Mouse (Mus musculus): Measurements from ENCODE around the gene Ddt.

Ddt gene

DNA sequence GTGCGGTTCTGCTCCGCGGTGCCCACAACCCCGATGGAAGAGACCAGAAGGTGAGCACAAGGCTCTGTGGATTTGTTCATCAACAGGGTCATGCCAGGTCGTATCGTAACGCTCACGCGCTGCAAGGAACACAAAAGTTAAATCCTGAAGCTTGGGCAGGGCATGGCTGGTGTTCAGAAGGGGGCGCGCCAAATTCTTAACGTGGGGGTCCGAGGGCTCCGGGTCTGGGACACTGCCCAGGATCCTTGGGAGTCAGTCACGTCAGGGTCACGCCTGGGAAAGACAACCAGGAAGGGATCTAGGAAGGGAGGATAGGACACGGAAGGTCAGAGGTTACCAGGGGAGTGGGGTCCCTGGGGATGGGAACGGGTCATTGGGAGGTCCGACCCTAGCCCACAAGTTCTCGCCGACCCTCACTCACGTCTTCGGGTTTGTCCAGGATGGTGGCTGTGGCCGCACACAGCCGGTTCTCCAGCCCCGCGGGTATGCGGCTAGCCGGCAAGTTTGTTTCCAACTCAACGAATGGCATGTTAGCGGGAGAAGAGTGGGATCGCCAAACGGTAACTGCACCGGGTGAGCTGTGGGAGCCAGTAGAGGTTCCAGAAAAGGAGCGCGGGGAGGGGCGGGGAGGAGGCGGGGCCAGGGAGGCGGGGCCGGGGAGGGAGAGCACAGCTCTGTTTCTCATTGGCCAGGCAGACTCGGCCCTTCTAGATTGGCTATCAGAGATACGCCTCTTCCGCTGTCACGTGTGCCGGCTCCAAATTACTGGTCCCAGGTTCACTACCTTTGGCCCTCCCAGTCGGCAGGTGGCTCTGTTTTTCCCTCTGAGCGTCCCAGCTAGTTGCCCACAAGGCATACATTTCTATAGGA lies at the start of gene Ddt:
Ddt (minus strand) TSS at position 620 of the 870 bp plus-strand sequence.
- DNase-seq (ENCODE audit: low spot score), result peak; percentile 89

GRCm38 (mm10) chr10:75822443-75822842 lies 49.2 kb upstream of the Ddt start, which contains the start of gene Gstt4:
TSS of gene Gstt4 (minus strand) at chr10:75822543.
- no peak for DNase-seq (ENCODE audit: low spot score)

DNA sequence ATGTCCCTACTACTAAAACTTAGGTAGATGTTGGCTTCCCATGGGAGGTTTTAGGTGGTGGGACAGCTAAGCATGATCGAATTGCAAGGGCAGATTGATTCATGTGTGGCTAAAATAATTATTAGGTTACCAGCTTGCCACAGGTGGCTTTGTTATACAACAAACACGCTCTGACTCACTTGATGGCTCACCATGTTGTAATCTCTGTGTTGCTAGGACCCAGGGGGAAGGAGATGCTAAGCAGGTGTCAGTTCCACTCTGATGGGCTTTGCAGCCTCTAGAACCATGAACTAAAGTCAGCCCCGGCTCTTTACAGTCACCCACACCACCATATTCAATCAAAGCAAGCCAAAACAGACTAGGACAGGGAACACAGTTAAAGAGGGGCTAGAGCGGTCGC lies 46.7 kb upstream of the Ddt start:
- DNase-seq (ENCODE audit: low spot score), result no peak

DNA sequence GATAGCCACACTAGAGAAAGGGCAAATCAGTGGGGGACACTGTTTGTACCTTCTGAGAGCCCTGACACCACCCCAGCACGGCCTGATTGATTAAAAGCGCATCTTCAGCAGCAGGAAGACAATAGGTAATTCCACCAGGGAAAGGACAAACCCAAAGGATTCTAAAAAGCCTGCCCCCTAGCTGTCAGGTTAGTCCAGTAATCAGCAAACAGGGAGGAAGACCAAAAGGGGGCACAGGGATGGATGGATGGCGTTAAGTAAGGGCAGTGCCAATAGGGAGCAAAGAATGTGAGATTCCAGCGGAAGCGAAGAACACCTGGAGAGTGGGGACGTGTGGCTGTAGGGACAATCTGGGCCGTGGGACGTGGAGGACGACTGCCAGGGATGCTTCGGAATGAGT lies 45.4 kb upstream of the Ddt start:
- DNase-seq (ENCODE audit: low spot score), result no peak

DNA sequence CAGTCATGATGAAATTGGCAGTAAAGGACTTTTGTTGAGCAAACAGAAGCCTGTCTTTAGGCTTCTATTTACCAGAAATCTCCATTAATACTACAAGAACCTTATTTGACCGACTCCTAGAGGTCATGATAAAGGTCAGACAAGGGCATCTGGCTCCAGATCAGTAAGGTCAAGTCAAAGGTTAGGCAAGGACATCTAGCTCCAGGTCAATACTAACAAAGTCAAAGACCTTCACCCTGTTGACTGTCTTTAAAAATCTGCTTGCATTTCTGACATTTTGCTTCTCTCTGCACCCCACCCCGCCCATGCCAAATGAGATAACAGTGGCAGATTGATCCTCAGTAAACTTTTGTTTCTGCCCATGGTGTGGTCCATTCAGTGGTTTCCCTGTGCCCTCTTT lies 31.0 kb upstream of the Ddt start:
- DNase-seq (ENCODE audit: low spot score), result no peak

DNA sequence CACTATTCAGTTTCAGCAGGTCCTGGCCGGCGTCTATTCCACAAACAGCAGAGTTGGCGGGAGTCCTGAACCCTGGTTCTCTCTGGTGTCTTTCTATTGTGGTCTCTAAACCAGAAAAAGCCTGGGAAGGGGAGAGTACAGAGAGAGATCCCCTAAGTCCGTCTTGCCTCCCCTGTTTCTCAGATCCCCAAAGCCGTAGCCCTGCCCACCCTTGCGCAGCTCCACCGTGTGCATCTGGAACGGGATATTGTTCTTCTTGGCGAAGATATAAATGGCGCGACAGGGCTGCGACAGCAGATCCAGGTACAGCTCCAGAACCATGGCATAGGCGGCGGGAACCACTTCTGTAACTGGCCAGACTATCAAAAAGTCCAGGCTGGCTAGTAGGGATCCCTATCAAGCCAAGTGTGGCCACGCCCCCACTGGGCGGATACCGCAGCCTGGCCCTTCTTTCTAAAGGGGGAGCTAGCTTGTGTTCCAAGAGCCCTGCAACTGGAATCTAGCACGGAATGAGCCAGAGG lies 25.0 kb upstream of the Ddt start, which contains the start of gene Gstt1:
Gstt1 (minus strand) TSS at position 409 of the 521 bp plus-strand sequence.
- DNase-seq (ENCODE audit: low spot score), result no peak

GRCm38 (mm10) chr10:75797619-75798175 lies 24.5 kb upstream of the Ddt start:
- DNase-seq (ENCODE audit: low spot score), result peak; percentile 66

- no peak for DNase-seq (ENCODE audit: low spot score)
These were observed 23.7 kb upstream of the Ddt start for GRCm38 (mm10) chr10:75796731-75797516.

GRCm38 (mm10) chr10:75794880-75795279 lies 21.7 kb upstream of the Ddt start:
- DNase-seq (ENCODE audit: low spot score), result peak; percentile 70

- DNase-seq (ENCODE audit: low spot score), result peak; percentile 50
These were observed 17.6 kb upstream of the Ddt start for GRCm38 (mm10) chr10:75790773-75791172.

- DNase-seq (ENCODE audit: low spot score), result no peak
These were observed 16.6 kb upstream of the Ddt start for GRCm38 (mm10) chr10:75789841-75790240.

GRCm38 (mm10) chr10:75789081-75789735 lies 16.0 kb upstream of the Ddt start:
- DNase-seq (ENCODE audit: low spot score), result no peak

GRCm38 (mm10) chr10:75788277-75788676 lies 15.1 kb upstream of the Ddt start:
- DNase-seq (ENCODE audit: low spot score), result no peak

DNA sequence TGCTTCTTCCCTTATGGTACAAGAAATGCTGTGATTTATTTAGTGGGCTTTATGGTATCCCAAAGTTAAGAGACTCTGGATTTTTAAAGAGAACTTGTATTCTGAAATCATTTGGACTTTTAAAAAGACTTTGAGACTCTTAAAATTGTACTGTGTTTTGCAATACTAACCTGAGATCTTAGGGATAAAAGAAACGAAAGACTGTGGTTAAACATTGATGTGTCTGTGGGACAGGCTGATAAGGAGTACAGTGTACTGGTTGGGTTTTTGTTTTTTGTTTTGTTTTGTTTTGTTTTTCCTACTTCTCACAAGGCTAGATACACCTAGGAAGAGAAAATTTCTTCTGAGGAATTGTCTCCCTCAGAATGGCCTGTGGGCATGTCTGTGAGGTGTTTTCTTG lies 12.2 kb upstream of the Ddt start:
- DNase-seq (ENCODE audit: low spot score), result no peak

DNA sequence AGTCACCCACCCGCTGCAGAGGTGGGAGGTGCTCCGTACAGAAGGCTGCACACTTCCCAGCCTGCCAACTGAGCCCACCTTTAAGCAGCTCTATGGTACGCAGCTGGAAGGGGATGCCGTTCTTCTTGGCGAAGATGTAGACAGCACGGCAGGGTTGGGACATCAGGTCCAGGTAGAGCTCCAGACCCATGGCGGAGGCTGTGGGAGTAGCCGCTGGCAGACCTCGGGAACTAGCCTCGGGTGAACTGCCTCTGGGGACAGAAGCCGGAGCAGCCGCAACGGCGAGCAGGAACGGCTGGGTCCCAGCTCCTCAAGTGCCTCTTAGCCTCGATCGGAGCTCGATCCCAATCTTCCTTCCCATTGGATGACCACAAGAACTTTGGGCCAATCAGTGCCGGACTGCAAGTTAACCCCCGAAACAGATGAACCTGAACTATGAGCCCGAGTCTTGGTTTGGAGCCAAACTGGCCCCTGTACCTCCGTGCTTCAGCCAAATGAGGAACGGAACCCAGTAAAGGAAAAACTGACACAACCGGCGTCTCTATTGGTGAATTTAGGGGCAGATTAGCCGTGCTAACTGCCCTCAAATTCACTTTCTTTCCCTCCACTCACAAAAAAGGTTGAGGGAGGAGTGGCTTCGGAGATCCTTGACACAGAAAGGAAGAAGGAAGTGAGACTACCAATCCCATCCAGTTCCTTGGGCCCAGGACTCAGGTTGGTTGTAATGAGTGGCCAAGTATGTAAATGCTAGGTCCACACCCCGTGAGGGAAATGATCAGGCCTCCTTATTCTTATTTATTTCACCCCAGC lies 7.8 kb upstream of the Ddt start, which contains the start of the genes Gm20441 and Gstt3:
Gm20441 (minus strand) TSS at position 186 of the 810 bp plus-strand sequence.
Gstt3 (minus strand) TSS at position 646 of the 810 bp plus-strand sequence.
- peak; percentile 87 for DNase-seq (ENCODE audit: low spot score)

DNA sequence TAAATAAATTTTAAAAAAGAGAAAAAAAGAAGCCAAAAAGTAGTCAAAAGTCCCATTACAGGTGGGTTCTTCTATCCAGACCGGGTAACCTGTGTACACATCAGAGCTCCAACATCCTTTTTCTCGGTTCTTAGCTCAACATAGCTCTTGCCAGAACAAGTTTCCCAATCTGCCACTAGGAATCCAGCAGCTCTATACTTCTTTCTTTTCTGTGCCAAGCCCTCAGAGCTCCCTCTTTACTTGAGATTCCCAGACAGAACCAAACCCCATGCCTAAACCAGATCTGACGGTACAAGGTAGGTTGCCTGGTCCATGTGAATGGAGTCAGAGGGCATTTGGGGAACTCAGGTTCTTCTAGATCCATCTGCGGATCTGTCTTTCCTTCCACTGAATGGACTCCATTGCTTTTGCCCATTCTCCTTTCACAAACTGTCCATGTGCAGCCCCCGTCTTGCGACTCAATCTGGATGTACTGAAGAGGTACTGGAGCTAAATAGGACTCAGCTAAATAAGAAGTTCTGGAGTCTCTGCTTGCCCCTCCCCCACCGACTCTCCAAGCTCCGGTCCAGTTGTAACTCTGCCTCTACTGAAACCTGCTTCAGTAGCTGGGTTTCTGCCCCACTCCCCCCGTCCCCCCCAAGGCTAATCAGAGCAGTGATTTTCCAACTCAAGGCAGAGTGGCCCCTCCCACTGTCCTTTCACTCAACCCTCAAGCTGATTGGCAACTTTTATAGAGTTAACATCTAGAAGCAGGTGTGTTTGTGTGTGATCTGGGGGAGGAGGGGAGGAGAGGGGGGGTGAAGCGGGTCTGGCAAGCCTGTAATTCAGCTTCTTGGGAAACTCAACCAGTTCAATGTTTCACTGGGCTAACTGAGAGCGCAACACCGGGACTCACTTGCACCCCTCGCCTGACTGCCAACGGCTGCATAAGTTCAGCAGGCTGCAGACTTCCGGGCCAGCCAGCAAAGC lies 6.3 kb upstream of the Ddt start:
- DNase-seq (ENCODE audit: low spot score), result peak; percentile 32

- DNase-seq (ENCODE audit: low spot score), result no peak
These were observed 4.7 kb upstream of the Ddt start for GRCm38 (mm10) chr10:75777885-75778284.

DNA sequence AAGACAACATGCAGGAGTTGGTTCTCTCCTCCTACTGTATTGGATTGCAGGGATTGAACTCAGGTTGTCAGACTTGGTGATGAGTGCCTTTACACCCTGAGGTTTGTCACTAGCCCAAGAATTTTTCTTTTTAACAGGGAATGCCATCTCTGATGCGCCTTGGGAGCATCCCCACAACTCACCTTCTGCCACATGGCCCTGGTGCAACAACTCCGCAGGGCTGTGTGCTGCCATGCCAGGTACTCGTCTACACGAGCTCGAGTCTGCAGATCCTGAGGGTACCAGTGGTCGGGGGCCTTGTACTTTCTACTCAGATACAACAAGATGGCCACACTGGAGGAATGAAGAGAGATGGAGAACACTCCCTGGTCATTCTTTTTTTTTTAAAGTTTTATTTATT lies 3.3 kb upstream of the Ddt start:
- no peak for DNase-seq (ENCODE audit: low spot score)

DNA sequence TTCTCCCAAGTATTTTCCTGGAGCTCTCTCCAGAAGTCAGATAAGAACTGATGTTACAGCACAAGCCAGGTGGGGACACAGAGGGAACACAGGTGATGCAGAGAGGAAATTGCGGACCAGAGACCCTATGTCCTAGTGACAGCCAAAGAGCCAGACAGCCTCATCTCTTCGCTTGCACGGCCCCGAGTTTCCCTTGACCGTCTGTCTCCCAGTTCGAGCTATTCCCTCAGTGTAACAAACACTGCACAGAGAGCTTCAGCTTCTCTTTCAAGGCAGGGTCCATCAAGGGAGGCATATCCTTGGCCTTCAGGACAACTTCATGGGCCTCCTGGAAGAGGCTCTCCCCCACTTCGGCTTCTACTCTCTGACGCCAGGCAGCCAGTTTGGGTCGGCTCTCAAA lies 1.4 kb upstream of the Ddt start:
- no peak for DNase-seq (ENCODE audit: low spot score)

DNA sequence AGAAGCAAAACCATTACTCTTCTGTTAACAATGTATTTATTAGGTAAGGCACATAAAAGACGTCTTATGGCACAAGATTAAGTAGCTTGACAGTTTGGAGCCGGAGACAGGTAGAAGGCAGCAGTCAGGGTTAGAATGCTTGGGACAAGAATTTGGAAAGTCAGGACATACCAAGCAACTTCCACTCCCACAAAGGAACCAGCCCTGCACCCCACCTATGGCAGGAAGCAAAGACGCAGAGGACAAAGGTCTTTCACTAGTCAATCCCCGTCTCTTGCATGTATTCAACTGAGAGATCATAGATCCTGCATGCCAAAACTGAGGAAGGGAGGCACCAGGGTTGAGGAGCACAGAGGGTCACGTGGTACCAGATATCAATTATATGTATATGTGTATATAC lies 888 bp upstream of the Ddt start:
- DNase-seq (ENCODE audit: low spot score), result no peak

Data from adipocyte (in vitro differentiated cells).